Mouse (Mus musculus) hindbrain, embryonic 10.5 days (tissue): Measurements from ENCODE around the gene Zc3h6. TPM values are rescaled to one million over a fixed set of nuclear protein-coding genes. Genes with fewer than 3 reads are reported as not detected.
A peak's percentile ranks its signal among the peaks of the same experiment; 100 is the strongest.

Source experiments
- DNase-seq: peaks from one replicate; pipeline ENCODE4 v3.0.0-alpha.2; 2017; ENCODE audit warnings: low spot score
- H3K27ac ChIP-seq: fragments of 300-500 bp; sonication (generic); 2 replicates; pipeline ENCODE4 v1.5.1; 2016; ENCODE audit warnings: mild to moderate bottlenecking, moderate library complexity
- H3K27me3 ChIP-seq: fragments of 300-500 bp; sonication (generic); 2 replicates; pipeline ENCODE4 v1.6.1; 2016; ENCODE audit warnings: mild to moderate bottlenecking; ENCODE audit not compliant: poor library complexity, insufficient read depth, severe bottlenecking
- H3K36me3 ChIP-seq: fragments of 300-500 bp; sonication (generic); 2 replicates; pipeline ENCODE4 v1.6.1; 2016; ENCODE audit warnings: mild to moderate bottlenecking, moderate library complexity
- H3K4me1 ChIP-seq: fragments of 300-500 bp; sonication (generic); replicated peaks from 2 replicates; pipeline ENCODE4 v1.6.1; 2016; ENCODE audit warnings: mild to moderate bottlenecking
- H3K4me3 ChIP-seq: fragments of 300-500 bp; sonication (generic); 2 replicates; pipeline ENCODE4 v1.5.1; 2016; ENCODE audit warnings: mild to moderate bottlenecking, moderate library complexity
- H3K9me3 ChIP-seq: fragments of 300-500 bp; sonication (generic); 2 replicates; pipeline ENCODE4 v1.6.1; 2016; ENCODE audit warnings: mild to moderate bottlenecking, moderate library complexity
- WGBS: fragments of 180-500 bp; shearing (Covaris S2); methylation state at CpG from one replicate; pipeline ENCODE4 v1.1.7; 2016; 5-methylcytosine and 5-hydroxymethylcytosine counted together
- polyA plus RNA-seq: library from polyadenylated mRNA; unstranded; fragments of >200 nt; fragmentation: Nextera tagmentation; extraction: Ambion mirVana; gene quantifications from 2 replicates; pipeline ENCODE4 v1.2.1, GENCODE M21; 2016

Zc3h6 gene
- 1.4 and 2.2 TPM in 2 replicates for polyA plus RNA-seq

DNA sequence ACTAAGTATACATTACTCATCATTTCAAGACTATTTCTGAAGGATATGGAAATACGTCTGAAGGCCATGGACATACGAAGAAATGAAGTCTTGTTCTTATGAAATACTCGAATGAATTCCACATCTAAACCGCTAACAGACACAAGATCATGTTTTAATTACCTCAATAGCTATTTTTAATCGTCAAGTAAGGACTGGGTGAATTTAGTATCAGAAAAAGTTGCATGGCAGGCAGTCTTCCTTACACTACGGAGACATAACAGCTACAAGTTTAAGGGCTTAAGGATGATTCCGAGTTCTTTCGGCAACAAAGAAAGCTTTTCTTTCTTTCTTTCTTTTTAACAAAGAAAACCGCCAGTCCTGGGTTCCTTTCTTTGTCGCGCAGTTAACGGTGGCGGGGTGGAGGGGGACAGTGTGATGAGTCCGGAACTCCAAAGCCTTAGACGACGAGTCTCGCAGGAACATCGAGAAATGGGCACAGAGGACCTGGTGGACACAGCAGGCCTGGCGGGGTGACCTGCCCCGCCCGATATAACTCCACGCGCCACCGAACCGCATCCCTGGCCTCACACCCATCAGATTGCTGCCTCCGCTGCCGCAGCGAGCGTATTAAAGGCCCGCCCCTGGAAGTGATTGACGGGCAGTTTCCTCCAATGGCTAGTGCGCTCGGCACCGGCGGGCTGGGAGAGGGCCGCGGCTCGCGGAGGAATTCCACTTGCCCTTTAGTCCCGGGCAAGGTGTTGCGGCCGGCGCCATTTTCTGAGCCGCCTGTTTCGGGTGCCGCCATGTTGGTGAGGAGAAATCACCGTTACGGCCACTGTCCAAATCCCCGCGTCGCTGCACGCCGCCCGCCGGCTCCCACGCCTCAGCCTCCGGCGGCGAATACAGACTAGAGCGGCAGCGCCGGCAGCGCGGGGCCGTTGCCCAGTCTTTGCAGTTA, at the start of gene Zc3h6:
Zc3h6 (plus strand) TSS at position 762 of the 940 bp plus-strand sequence.
- Histone ChIP-seq H3K9me3 (no peaks in the 10 kb centered on the region), H3K4me1 (peaks cover 23% of the 10 kb centered on the region), H3K36me3 (no peaks in the 10 kb centered on the region), H3K4me3 (peak within 1 kb of the TSS; percentile 80), H3K27ac (peak within 1 kb of the TSS; percentile 100), H3K27me3 (no peaks in the 10 kb centered on the region)
- WGBS: 1% methylated on average over 65 of the region's 65 CpGs
- peak; percentile 99 for DNase-seq

DNA sequence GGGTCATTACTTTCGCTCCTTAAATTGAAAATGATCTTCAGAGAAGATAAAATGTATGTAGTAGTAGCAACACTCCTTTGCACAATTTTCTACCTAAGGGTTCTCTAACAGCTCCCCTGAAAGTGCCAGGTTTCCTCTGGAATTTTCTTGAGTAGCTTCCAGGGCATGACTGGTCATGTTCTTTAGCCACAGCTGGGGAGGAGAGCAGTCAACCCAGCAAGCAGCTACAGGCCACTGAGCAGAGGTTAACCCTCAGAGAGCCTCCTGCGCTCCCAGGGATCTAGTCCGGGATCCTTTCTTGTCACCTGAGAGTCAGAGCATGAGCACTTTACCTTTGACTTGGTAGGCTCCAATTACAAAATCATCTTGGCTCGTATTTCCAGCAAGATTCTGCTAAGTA, 42.4 kb upstream of the Zc3h6 start:
- Histone ChIP-seq H3K27me3 (no peaks in the 10 kb centered on the region), H3K27ac (no peak overlapping the region), H3K9me3 (no peaks in the 10 kb centered on the region), H3K36me3 (peaks cover 35% of the 10 kb centered on the region), H3K4me1 (no peaks in the 10 kb centered on the region), H3K4me3 (no peak overlapping the region)
- WGBS: 87% methylated on average over 4 of the region's 4 CpGs
- DNase-seq: no peak

- peaks cover 54% of the 10 kb centered on the region for H3K36me3 ChIP-seq
- 87% methylated on average over 3 of the region's 3 CpGs for WGBS
These were observed 38.8 kb upstream of the Zc3h6 start for GRCm38 (mm10) chr2:128928446-128928845.

DNA sequence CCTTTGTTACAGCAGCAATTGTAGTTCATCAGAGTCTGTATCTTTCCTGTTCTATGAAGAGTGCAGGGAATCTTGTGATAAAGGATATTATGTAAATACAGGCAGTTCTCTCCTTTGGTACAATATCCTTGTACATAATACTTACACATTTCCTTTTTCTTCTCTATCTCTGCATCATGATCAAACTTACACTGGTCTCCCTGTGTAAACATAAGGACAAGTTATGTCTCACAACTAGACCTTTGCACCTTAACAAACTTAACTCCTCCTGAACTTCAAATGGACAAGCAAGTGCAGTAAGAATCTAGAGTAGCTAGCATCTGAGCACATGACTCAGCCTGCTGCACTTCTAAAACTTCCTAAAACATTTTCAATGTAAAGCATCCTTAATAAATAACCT, 36.5 kb upstream of the Zc3h6 start:
- no peak for DNase-seq
- H3K36me3 ChIP-seq: peaks cover 61% of the 10 kb centered on the region
- no peak overlapping the region for H3K27ac ChIP-seq
- H3K4me3 ChIP-seq: no peak overlapping the region
- H3K4me1 ChIP-seq: no peaks in the 10 kb centered on the region
- H3K9me3 ChIP-seq: no peaks in the 10 kb centered on the region
- no peaks in the 10 kb centered on the region for H3K27me3 ChIP-seq

More at GRCm38 (mm10) chr2:128928446-128928845, 38.8 kb upstream of the Zc3h6 start:
- Histone ChIP-seq H3K27me3 (no peaks in the 10 kb centered on the region), H3K27ac (no peak overlapping the region), H3K4me1 (no peaks in the 10 kb centered on the region), H3K4me3 (no peak overlapping the region), H3K9me3 (no peaks in the 10 kb centered on the region)
- DNase-seq: no peak

- H3K9me3 ChIP-seq: no peaks in the 10 kb centered on the region
- H3K4me1 ChIP-seq: no peaks in the 10 kb centered on the region
- peaks cover 39% of the 10 kb centered on the region for H3K36me3 ChIP-seq
- 92% methylated on average over 3 of the region's 3 CpGs for WGBS
- no peak overlapping the region for H3K4me3 ChIP-seq
- H3K27me3 ChIP-seq: no peaks in the 10 kb centered on the region
- no peak for DNase-seq
- H3K27ac ChIP-seq: no peak overlapping the region
These were observed 30.9 kb upstream of the Zc3h6 start for GRCm38 (mm10) chr2:128936256-128936655.

DNA sequence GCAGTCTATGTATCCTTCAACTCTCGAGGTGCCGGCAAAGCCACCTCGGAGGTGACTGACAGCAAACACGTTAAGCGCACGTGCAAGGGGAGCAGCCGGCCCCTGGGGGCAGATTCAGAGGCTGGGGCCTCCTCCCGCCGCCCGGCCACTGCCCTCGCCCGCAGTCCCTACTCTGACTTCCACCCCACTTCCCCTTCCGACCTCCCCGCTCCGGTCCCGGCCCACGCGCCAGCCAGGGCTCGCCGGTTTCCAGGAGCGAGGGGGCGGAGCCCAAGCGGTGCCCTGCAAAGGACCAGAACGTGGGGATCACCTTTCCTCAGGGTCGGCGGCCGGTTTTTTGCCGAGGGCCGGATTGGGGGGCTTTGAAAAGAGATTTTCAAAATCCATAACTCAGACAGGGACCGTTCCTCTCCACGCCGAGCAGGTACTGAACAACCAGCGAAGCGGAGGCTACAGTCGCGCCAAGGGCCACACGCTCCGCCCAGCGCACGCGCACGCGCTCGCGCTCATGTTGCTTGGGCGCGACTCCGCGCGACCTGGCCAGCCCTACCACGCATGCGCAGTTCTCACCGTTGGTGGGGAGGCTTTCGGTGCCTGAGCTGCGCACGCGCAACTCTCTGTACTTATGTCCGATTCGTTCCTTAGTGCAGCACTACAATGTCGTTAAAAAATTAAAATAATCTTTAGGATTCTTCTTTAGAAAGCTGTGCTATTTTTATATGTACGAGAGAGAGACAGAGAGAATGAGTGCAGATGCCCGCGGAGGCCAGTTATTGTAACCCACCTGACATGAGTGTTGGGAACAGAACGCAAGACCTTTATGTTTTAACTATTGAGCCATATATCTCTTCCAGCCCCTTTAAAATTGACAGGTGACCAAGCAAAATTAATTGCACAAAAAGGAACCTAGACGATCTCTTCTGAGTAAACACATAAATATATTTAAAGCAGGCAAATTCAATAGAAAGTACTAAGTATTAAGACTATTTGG, 23.4 kb upstream of the Zc3h6 start, which contains the start of gene Zc3h8:
Zc3h8 (minus strand) TSS at position 540 of the 991 bp plus-strand sequence.
- H3K4me3 ChIP-seq: peak within 1 kb of the TSS; percentile 74

DNA sequence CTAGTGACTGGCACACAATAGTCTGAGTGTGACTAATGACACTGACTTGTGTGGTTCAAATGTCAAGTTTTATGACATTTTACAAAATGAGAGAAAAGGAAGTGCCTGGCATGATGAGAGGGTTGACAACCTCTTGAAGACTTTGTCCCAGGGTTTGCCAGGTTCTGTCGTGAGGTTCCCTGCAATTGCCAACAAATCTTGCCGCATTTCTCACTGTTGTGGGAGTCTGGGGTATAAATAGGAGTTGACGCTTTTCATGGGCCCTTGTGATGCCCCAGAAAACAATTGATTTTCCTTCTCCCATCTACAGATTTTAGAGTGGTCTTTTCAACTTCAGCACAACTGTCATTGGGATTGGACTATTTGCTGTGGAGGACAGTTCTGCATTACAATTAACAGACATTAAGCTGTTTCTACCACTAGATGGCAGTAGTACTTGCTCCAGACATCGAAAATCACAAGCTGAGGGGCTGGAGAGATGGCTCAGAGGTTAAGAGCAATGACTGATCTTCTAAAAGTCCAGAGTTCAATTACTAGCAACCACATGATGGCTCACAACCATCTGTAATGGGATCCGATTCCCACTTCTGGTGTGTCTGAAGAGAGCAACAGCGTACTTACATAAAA, 19.1 kb upstream of the Zc3h6 start:
- peak; percentile 24 for DNase-seq
- 34% methylated on average over 6 of the region's 6 CpGs for WGBS
- H3K27ac ChIP-seq: no peak overlapping the region
- H3K27me3 ChIP-seq: no peaks in the 10 kb centered on the region
- H3K4me1 ChIP-seq: peaks cover under 1% of the 10 kb centered on the region; the same call in 1 of the 2 replicates
- H3K9me3 ChIP-seq: no peaks in the 10 kb centered on the region
- H3K36me3 ChIP-seq: no peaks in the 10 kb centered on the region
- H3K4me3 ChIP-seq: no peak overlapping the region

More for the DNA sequence above, 23.4 kb upstream of the Zc3h6 start, which contains the start of gene Zc3h8:
- DNase-seq: peak; percentile 96
- H3K9me3 ChIP-seq: no peaks in the 10 kb centered on the region
- H3K4me1 ChIP-seq: peaks cover 4% of the 10 kb centered on the region; the same call in 1 of the 2 replicates
- H3K27ac ChIP-seq: peak within 1 kb of the TSS; percentile 92
- H3K36me3 ChIP-seq: peaks cover 1% of the 10 kb centered on the region; the same call in 1 of the 2 replicates
- WGBS: 2% methylated on average over 65 of the region's 65 CpGs
- H3K27me3 ChIP-seq: no peaks in the 10 kb centered on the region

GRCm38 (mm10) chr2:128954186-128954585, 13.0 kb upstream of the Zc3h6 start:
- DNase-seq: no peak
- Histone ChIP-seq H3K27me3 (no peaks in the 10 kb centered on the region), H3K9me3 (no peaks in the 10 kb centered on the region)

GRCm38 (mm10) chr2:128965505-128966105, 1.6 kb upstream of the Zc3h6 start:
- peaks cover 23% of the 10 kb centered on the region for H3K4me1 ChIP-seq
- H3K36me3 ChIP-seq: no peaks in the 10 kb centered on the region
- H3K4me3 ChIP-seq: peak overlapping the region; percentile 80
- no peaks in the 10 kb centered on the region for H3K27me3 ChIP-seq
- no peaks in the 10 kb centered on the region for H3K9me3 ChIP-seq
- peak overlapping the region; percentile 100 for H3K27ac ChIP-seq
- WGBS: 36% methylated on average over 5 of the region's 5 CpGs
- peak; percentile 27 for DNase-seq

More at GRCm38 (mm10) chr2:128954186-128954585, 13.0 kb upstream of the Zc3h6 start:
- no peak overlapping the region for H3K27ac ChIP-seq
- no peaks in the 10 kb centered on the region for H3K36me3 ChIP-seq
- H3K4me1 ChIP-seq: no peaks in the 10 kb centered on the region
- H3K4me3 ChIP-seq: no peak overlapping the region

GRCm38 (mm10) chr2:128966236-128966635, 966 bp upstream of the Zc3h6 start:
- DNase-seq: no peak
- Histone ChIP-seq H3K27ac (peak overlapping the region; percentile 100), H3K4me1 (peaks cover 23% of the 10 kb centered on the region), H3K4me3 (peak overlapping the region; percentile 80), H3K9me3 (no peaks in the 10 kb centered on the region), H3K36me3 (no peaks in the 10 kb centered on the region), H3K27me3 (no peaks in the 10 kb centered on the region)
- 19% methylated on average over 6 of the region's 6 CpGs for WGBS

DNA sequence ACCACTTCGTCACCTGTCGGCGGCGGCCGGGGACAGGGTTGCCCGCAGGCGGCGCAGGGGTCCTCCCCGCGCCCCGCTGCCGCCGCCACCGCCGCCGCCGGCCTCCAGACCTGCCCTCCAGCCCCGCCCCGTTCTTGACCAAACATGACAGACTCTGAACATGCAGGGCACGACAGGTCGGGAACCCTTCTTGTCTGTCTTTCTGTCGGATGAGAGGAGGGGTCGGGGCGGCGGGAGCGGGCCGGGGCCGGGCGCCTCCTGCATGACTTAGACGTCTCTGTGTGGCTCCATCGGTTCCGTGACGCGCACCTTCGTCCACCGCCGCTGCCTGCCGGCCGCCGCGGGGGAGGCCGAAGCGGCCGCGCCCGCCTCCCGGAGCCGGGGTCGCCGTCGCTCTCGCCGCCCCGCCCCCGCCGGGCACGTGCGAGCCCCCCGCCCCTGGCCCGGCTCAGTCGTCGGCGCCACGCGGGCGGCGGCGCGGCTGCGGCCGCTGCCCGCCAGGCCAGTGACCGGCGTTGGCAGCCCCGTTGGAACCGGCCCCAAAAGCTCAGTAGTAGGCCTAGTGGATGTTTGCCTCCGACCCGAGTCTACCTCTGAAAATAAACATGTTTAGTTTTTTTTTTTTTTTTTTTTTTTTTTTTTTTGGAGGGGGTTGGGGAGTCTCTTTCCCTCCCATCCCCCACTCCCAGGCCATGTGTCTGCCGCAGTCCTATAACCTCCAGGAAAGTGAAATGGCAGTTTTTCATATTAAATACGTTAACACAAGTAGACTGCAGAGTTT, 649 bp downstream of the Zc3h6 start, which contains the start of gene Gm10762:
Gm10762 (minus strand) TSS at position 65 of the 781 bp plus-strand sequence.
- Histone ChIP-seq H3K4me1 (peaks cover 23% of the 10 kb centered on the region), H3K9me3 (no peaks in the 10 kb centered on the region), H3K36me3 (no peaks in the 10 kb centered on the region), H3K4me3 (peak within 1 kb of the TSS; percentile 80), H3K27me3 (no peaks in the 10 kb centered on the region), H3K27ac (peak within 1 kb of the TSS; percentile 100)
- 2% methylated on average over 80 of the region's 80 CpGs for WGBS
- peak; percentile 90 for DNase-seq
